Mouse (Mus musculus): Measurements from ENCODE around the gene Ccdc69. TPM values are rescaled to one million over a fixed set of nuclear protein-coding genes. Genes with fewer than 3 reads are reported as not detected.

The Ccdc69 gene
- polyA plus RNA-seq, 1 experiment: 2.2 TPM

GRCm38 (mm10) chr11:55079180-55079579, 1.2 kb upstream of the Ccdc69 start:
- TF ChIP-seq CTCF (IDR thresholded peaks at IDR 0.05; ENCODE audit: control insufficient read depth, insufficient read depth, insufficient replicate concordance, low read depth, low read length) (no peak), POLR2A (IDR thresholded peaks at IDR 0.05; ENCODE audit: control insufficient read depth, low read depth, low read length) (no peak)
- peaks cover 4% of the 10 kb centered on the region for H3K4me1 ChIP-seq (ENCODE audit: control insufficient read depth, insufficient read depth, low read length)
- no peak overlapping the region for H3K4me3 ChIP-seq (ENCODE audit: control insufficient read depth, low read depth, low read length)
- no peaks in the 10 kb centered on the region for H3K27me3 ChIP-seq (ENCODE audit: control insufficient read depth, insufficient read depth, low read length)
- H3K27ac ChIP-seq (ENCODE audit: control insufficient read depth, insufficient read depth, low read depth, low read length): no peak overlapping the region; the same call in 1 of the 2 replicates
- no peaks in the 10 kb centered on the region for H3K36me3 ChIP-seq (ENCODE audit: control insufficient read depth, insufficient read depth, low read length)

GRCm38 (mm10) chr11:55078502-55078901, 571 bp upstream of the Ccdc69 start:
- Histone ChIP-seq H3K36me3 (ENCODE audit: control insufficient read depth, insufficient read depth, low read length) (no peaks in the 10 kb centered on the region), H3K27me3 (ENCODE audit: control insufficient read depth, insufficient read depth, low read length) (no peaks in the 10 kb centered on the region), H3K4me1 (ENCODE audit: control insufficient read depth, insufficient read depth, low read length) (peaks cover 4% of the 10 kb centered on the region), H3K27ac (ENCODE audit: control insufficient read depth, insufficient read depth, low read depth, low read length) (peak overlapping the region; percentile 12; the same call in 1 of the 2 replicates), H3K4me3 (ENCODE audit: control insufficient read depth, low read depth, low read length) (no peak overlapping the region)
- TF ChIP-seq POLR2A (IDR thresholded peaks at IDR 0.05; ENCODE audit: control insufficient read depth, low read depth, low read length) (no peak), CTCF (IDR thresholded peaks at IDR 0.05; ENCODE audit: control insufficient read depth, insufficient read depth, insufficient replicate concordance, low read depth, low read length) (no peak)

- no peak for TF ChIP-seq CTCF (IDR thresholded peaks at IDR 0.05; ENCODE audit: control insufficient read depth, insufficient read depth, insufficient replicate concordance, low read depth, low read length)
- no peak for TF ChIP-seq POLR2A (IDR thresholded peaks at IDR 0.05; ENCODE audit: control insufficient read depth, low read depth, low read length)
- Histone ChIP-seq H3K27ac (ENCODE audit: control insufficient read depth, insufficient read depth, low read depth, low read length) (no peak overlapping the region), H3K4me1 (ENCODE audit: control insufficient read depth, insufficient read depth, low read length) (peaks cover 4% of the 10 kb centered on the region), H3K27me3 (ENCODE audit: control insufficient read depth, insufficient read depth, low read length) (no peaks in the 10 kb centered on the region), H3K4me3 (ENCODE audit: control insufficient read depth, low read depth, low read length) (no peak overlapping the region), H3K36me3 (ENCODE audit: control insufficient read depth, insufficient read depth, low read length) (no peaks in the 10 kb centered on the region)
These were observed 1.7 kb downstream of the Ccdc69 start for GRCm38 (mm10) chr11:55076234-55076633.

GRCm38 (mm10) chr11:55075602-55076001, 2.3 kb downstream of the Ccdc69 start:
- TF ChIP-seq CTCF (IDR thresholded peaks at IDR 0.05; ENCODE audit: control insufficient read depth, insufficient read depth, insufficient replicate concordance, low read depth, low read length) (no peak), POLR2A (IDR thresholded peaks at IDR 0.05; ENCODE audit: control insufficient read depth, low read depth, low read length) (no peak)
- Histone ChIP-seq H3K27ac (ENCODE audit: control insufficient read depth, insufficient read depth, low read depth, low read length) (no peak overlapping the region), H3K4me1 (ENCODE audit: control insufficient read depth, insufficient read depth, low read length) (peaks cover 4% of the 10 kb centered on the region), H3K4me3 (ENCODE audit: control insufficient read depth, low read depth, low read length) (no peak overlapping the region), H3K36me3 (ENCODE audit: control insufficient read depth, insufficient read depth, low read length) (no peaks in the 10 kb centered on the region), H3K27me3 (ENCODE audit: control insufficient read depth, insufficient read depth, low read length) (no peaks in the 10 kb centered on the region)

GRCm38 (mm10) chr11:55073191-55073590, 4.7 kb downstream of the Ccdc69 start:
- TF ChIP-seq POLR2A (IDR thresholded peaks at IDR 0.05; ENCODE audit: control insufficient read depth, low read depth, low read length): no peak
- TF ChIP-seq CTCF (IDR thresholded peaks at IDR 0.05; ENCODE audit: control insufficient read depth, insufficient read depth, insufficient replicate concordance, low read depth, low read length): no peak

GRCm38 (mm10) chr11:55072467-55072866, 5.5 kb downstream of the Ccdc69 start:
- H3K27ac ChIP-seq (ENCODE audit: control insufficient read depth, insufficient read depth, low read depth, low read length): no peak overlapping the region
- no peaks in the 10 kb centered on the region for H3K27me3 ChIP-seq (ENCODE audit: control insufficient read depth, insufficient read depth, low read length)
- TF ChIP-seq POLR2A (IDR thresholded peaks at IDR 0.05; ENCODE audit: control insufficient read depth, low read depth, low read length): no peak
- TF ChIP-seq CTCF (IDR thresholded peaks at IDR 0.05; ENCODE audit: control insufficient read depth, insufficient read depth, insufficient replicate concordance, low read depth, low read length): no peak
- H3K36me3 ChIP-seq (ENCODE audit: control insufficient read depth, insufficient read depth, low read length): no peaks in the 10 kb centered on the region
- peaks cover 2% of the 10 kb centered on the region for H3K4me1 ChIP-seq (ENCODE audit: control insufficient read depth, insufficient read depth, low read length)
- no peak overlapping the region for H3K4me3 ChIP-seq (ENCODE audit: control insufficient read depth, low read depth, low read length)

More at GRCm38 (mm10) chr11:55073191-55073590, 4.7 kb downstream of the Ccdc69 start:
- no peak overlapping the region for H3K27ac ChIP-seq (ENCODE audit: control insufficient read depth, insufficient read depth, low read depth, low read length)
- peaks cover 4% of the 10 kb centered on the region for H3K4me1 ChIP-seq (ENCODE audit: control insufficient read depth, insufficient read depth, low read length)
- H3K36me3 ChIP-seq (ENCODE audit: control insufficient read depth, insufficient read depth, low read length): no peaks in the 10 kb centered on the region
- no peaks in the 10 kb centered on the region for H3K27me3 ChIP-seq (ENCODE audit: control insufficient read depth, insufficient read depth, low read length)
- no peak overlapping the region for H3K4me3 ChIP-seq (ENCODE audit: control insufficient read depth, low read depth, low read length)

GRCm38 (mm10) chr11:55071344-55071743, 6.6 kb downstream of the Ccdc69 start:
- no peaks in the 10 kb centered on the region for H3K27me3 ChIP-seq (ENCODE audit: control insufficient read depth, insufficient read depth, low read length)
- H3K4me3 ChIP-seq (ENCODE audit: control insufficient read depth, low read depth, low read length): no peak overlapping the region
- TF ChIP-seq POLR2A (IDR thresholded peaks at IDR 0.05; ENCODE audit: control insufficient read depth, low read depth, low read length) (no peak), CTCF (IDR thresholded peaks at IDR 0.05; ENCODE audit: control insufficient read depth, insufficient read depth, insufficient replicate concordance, low read depth, low read length) (no peak)
- H3K27ac ChIP-seq (ENCODE audit: control insufficient read depth, insufficient read depth, low read depth, low read length): no peak overlapping the region
- H3K4me1 ChIP-seq (ENCODE audit: control insufficient read depth, insufficient read depth, low read length): no peaks in the 10 kb centered on the region
- H3K36me3 ChIP-seq (ENCODE audit: control insufficient read depth, insufficient read depth, low read length): no peaks in the 10 kb centered on the region

- no peaks in the 10 kb centered on the region for H3K27me3 ChIP-seq (ENCODE audit: control insufficient read depth, insufficient read depth, low read length)
- H3K4me3 ChIP-seq (ENCODE audit: control insufficient read depth, low read depth, low read length): no peak overlapping the region
- H3K27ac ChIP-seq (ENCODE audit: control insufficient read depth, insufficient read depth, low read depth, low read length): no peak overlapping the region
- H3K36me3 ChIP-seq (ENCODE audit: control insufficient read depth, insufficient read depth, low read length): no peaks in the 10 kb centered on the region
- no peaks in the 10 kb centered on the region for H3K4me1 ChIP-seq (ENCODE audit: control insufficient read depth, insufficient read depth, low read length)
- TF ChIP-seq POLR2A (IDR thresholded peaks at IDR 0.05; ENCODE audit: control insufficient read depth, low read depth, low read length): no peak
- no peak for TF ChIP-seq CTCF (IDR thresholded peaks at IDR 0.05; ENCODE audit: control insufficient read depth, insufficient read depth, insufficient replicate concordance, low read depth, low read length)
These were observed 8.9 kb downstream of the Ccdc69 start for GRCm38 (mm10) chr11:55069023-55069422.

Measured in testis, adult 2 months (tissue).